Mouse (Mus musculus) embryonic facial prominence, embryonic 13.5 days (tissue): ENCODE results near the gene Noxo1. TPM values are rescaled to one million over a fixed set of nuclear protein-coding genes. Genes with fewer than 3 reads are reported as not detected.
A peak's percentile ranks its signal among the peaks of the same experiment; 100 is the strongest.
"Not testable (repeated sequence)": the region's sequence is repeated elsewhere in the genome, so short reads cannot be mapped to it uniquely, and the experiment has no call there.

Experiments used
- ATAC-seq: fragments of 200-750 bp; cut with Nextera tagmentation; 2 replicates; pipeline ENCODE4 v1.8.0; 2017; ENCODE audit warnings: low read depth; ENCODE audit not compliant: insufficient number of reproducible peaks, insufficient read depth, low FRiP score, low TSS enrichment
- H3K27ac ChIP-seq: fragments of 300-500 bp; sonication (generic); 2 replicates; pipeline ENCODE4 v1.5.1; 2015; ENCODE audit warnings: moderate library complexity, mild to moderate bottlenecking, inconsistent platforms
- H3K27me3 ChIP-seq: fragments of 300-500 bp; sonication (generic); 2 replicates; pipeline ENCODE4 v1.6.1; 2015; ENCODE audit warnings: mild to moderate bottlenecking, inconsistent platforms
- H3K36me3 ChIP-seq: fragments of 300-500 bp; sonication (generic); 2 replicates; pipeline ENCODE4 v1.6.1; 2015; ENCODE audit warnings: mild to moderate bottlenecking, inconsistent platforms
- H3K4me1 ChIP-seq: fragments of 300-500 bp; sonication (generic); 2 replicates; pipeline ENCODE4 v1.6.1; 2015; ENCODE audit warnings: inconsistent platforms
- H3K4me2 ChIP-seq: fragments of 300-500 bp; sonication (generic); 2 replicates; pipeline ENCODE4 v1.6.1; 2015; ENCODE audit warnings: moderate library complexity, mild to moderate bottlenecking, inconsistent platforms
- H3K4me3 ChIP-seq: fragments of 300-500 bp; sonication (generic); 2 replicates; pipeline ENCODE4 v1.5.1; 2015; ENCODE audit warnings: mild to moderate bottlenecking, inconsistent platforms
- H3K9ac ChIP-seq: fragments of 300-500 bp; sonication (generic); 2 replicates; pipeline ENCODE4 v1.6.1; 2015; ENCODE audit warnings: mild to moderate bottlenecking, inconsistent platforms
- H3K9me3 ChIP-seq: fragments of 300-500 bp; sonication (generic); 2 replicates; pipeline ENCODE4 v1.6.1; 2016; ENCODE audit warnings: inconsistent platforms
- WGBS: fragments of 180-500 bp; shearing (Covaris S2); methylation state at CpG from one replicate; pipeline ENCODE4 v1.1.7; 2015; ENCODE audit warnings: mixed read lengths; 5-methylcytosine and 5-hydroxymethylcytosine counted together
- polyA plus RNA-seq: library from polyadenylated mRNA; unstranded; fragments of >200 nt; fragmentation: Nextera tagmentation; extraction: Ambion mirVana; gene quantifications from 2 replicates; pipeline ENCODE4 v1.2.1, GENCODE M21; 2015

The Noxo1 gene
- polyA plus RNA-seq, 1 experiment from 2014 or later: 3.5 TPM

DNA sequence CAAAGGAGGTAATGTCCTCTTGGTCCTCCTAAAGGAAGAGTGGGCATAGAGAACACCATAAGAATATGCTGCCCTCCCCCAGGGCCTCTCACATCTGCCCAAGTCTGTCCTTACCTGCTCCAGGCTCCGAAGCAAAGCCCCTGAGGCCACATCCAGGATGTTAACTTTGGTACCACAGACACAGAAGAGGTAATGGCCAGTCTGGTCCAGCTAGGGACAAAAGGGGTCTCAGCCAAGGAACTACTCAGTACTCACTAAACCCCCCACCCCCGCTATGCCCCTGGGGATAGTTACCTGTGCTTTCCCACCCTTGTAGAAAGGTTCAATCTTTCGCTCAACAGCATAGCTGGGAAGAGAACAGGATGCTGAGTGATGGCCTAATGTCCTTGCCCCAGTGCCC, 9.8 kb downstream of the Noxo1 start:
- no peak overlapping the region for H3K27ac ChIP-seq
- H3K36me3 ChIP-seq: peaks cover 43% of the 10 kb centered on the region
- peaks cover 21% of the 10 kb centered on the region for H3K4me1 ChIP-seq
- no peaks in the 10 kb centered on the region for H3K9me3 ChIP-seq
- WGBS: 92% methylated on average over 3 of the region's 3 CpGs
- no peak overlapping the region for H3K4me3 ChIP-seq
- no peak for ATAC-seq
- H3K9ac ChIP-seq: 0 out of 2 replicates have a peak overlapping the region, but pooled peaks have one; percentile 16
- H3K4me2 ChIP-seq: peak overlapping the region; percentile 78; the same call in 1 of the 2 replicates
- no peaks in the 10 kb centered on the region for H3K27me3 ChIP-seq

DNA sequence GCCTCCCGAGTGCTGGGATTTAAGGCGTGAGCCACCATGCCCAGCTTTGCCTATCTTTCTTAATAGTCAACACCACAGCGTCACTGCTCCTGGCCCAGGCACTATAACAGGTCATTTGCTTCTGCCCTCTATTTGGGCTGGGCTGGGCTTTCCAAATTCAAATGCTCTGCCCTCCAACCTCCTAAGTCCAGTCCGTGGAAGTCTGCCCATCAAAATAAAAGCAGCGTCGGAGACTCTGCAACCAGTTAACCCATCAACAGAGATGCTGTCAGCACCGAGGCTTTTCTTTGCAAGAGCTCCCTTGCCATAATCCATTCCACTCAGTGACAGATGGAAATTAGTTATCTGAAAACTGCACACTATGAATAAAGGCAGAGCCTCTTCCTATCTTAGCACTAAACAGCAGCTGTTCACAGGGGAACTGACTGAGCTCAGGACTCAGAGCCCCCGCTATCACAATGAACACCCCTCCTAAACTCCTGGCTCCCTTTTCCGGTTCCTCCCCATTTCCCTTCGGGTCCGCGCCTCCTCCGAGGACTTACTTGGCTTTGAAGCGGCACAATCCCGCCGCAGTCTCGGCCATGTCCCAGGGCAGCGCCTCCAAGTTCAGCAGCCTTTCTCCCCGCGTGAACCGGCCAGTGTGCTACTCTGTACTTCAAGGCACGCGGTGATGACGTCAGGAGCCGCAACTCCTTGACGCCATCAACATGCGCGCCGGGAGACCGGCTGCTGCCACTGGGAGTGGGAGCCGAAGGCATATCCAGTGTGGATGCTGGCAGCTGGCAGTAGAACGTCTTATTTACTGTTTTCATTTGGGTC, 11.2 kb downstream of the Noxo1 start, which contains the start of gene Tbl3:
Gene Tbl3, minus strand, starts transcription at position 679 of the 819 bp plus-strand sequence.
- Histone ChIP-seq H3K9ac (peak within 1 kb of the TSS; percentile 81), H3K4me1 (peaks cover 21% of the 10 kb centered on the region), H3K4me3 (peak within 1 kb of the TSS; percentile 76), H3K36me3 (peaks cover 30% of the 10 kb centered on the region), H3K4me2 (peak within 1 kb of the TSS; percentile 78), H3K27ac (peak within 1 kb of the TSS; percentile 78), H3K9me3 (no peaks in the 10 kb centered on the region), H3K27me3 (no peaks in the 10 kb centered on the region)
- 3% methylated on average over 32 of the region's 32 CpGs for WGBS
- peak; percentile 80 for ATAC-seq

DNA sequence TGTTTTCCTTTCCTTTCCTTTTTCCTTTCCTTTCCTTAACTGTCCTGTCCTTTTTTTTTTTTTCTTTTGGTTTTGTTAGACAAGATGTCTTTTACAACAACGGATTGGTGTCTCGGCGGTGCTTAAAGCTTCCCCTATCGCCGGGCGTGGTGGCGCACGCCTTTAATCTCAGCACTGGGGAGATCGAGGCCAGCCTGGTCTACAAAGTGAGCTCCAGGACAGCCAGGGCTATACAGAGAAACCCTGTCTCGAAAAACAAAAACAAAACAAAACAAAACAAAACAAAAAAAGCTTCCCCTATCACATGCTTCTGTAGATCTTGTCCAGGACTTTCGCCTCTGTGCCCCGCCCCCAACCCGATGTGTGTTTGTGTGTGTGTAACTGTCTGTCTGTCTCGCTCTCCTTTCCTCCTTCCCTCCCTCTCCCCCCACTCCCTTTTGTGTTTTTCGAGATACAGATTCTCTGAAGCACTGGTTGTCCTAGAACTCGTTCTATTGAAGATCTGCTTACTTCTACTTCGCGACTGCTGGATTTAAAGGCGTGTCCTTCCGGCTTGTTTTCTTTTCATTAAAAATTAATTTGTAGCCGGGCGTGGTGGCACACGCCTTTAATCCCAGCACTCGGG, 11.9 kb downstream of the Noxo1 start:
- Histone ChIP-seq H3K27me3 (no peaks in the 10 kb centered on the region), H3K27ac (peak overlapping the region; percentile 78), H3K4me3 (peak overlapping the region; percentile 76), H3K36me3 (peaks cover 22% of the 10 kb centered on the region), H3K9me3 (no peaks in the 10 kb centered on the region), H3K4me2 (peak overlapping the region; percentile 78), H3K9ac (peak overlapping the region; percentile 81), H3K4me1 (peaks cover 21% of the 10 kb centered on the region)
- ATAC-seq: no peak
- 4% methylated on average over 24 of the region's 24 CpGs for WGBS

DNA sequence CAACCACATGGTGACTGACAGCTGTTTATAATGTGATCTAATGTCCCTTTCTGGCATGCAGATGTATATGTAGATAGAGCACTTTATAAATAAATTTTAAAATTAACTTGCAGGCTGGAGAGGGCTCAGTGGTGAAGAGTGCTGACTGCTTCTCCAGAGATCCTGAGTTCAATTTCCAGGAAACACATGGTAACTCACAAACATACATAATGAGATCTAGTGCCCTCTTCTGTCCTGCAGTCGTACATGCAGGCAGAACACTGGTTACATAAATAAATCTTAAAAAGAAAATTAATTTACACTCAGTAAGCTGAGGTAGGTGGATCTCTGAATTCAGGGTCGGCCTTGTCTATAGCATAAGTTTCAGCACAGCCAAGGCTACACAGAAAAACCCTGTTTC, 12.6 kb downstream of the Noxo1 start:
- Histone ChIP-seq H3K4me2 (no peak overlapping the region), H3K4me3 (no peak overlapping the region), H3K9ac (no peak overlapping the region), H3K4me1 (peaks cover 21% of the 10 kb centered on the region), H3K36me3 (peaks cover 19% of the 10 kb centered on the region), H3K9me3 (no peaks in the 10 kb centered on the region), H3K27ac (no peak overlapping the region), H3K27me3 (no peaks in the 10 kb centered on the region)
- WGBS: 34% methylated on average over 2 of the region's 2 CpGs
- ATAC-seq: no peak

DNA sequence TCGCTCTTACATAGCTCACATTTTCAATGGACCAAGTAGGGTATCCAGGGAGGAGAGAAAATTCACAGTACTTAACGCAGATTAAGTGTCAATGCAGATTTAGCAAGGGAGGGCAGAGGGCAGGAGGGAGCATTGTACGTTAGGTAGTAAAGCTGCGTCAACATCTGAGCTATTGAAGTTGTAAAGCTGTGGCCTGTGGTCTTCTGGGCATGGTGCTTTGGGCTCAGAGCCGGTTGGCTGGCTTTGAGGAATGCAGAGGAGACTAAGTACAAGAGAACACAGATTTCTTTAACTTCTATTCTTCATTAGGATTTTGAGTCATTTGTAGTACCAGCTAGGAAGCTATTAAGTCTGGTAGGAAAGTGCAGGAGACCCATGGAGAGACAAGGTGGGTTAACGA, 19.5 kb downstream of the Noxo1 start:
- no peak overlapping the region for H3K4me2 ChIP-seq
- H3K9me3 ChIP-seq: no peaks in the 10 kb centered on the region
- no peak overlapping the region for H3K4me3 ChIP-seq
- H3K27me3 ChIP-seq: no peaks in the 10 kb centered on the region
- no peak for ATAC-seq
- no peak overlapping the region for H3K27ac ChIP-seq
- H3K4me1 ChIP-seq: peaks cover 6% of the 10 kb centered on the region
- WGBS: 77% methylated on average over 6 of the region's 6 CpGs
- peaks cover 33% of the 10 kb centered on the region for H3K36me3 ChIP-seq
- no peak overlapping the region for H3K9ac ChIP-seq

DNA sequence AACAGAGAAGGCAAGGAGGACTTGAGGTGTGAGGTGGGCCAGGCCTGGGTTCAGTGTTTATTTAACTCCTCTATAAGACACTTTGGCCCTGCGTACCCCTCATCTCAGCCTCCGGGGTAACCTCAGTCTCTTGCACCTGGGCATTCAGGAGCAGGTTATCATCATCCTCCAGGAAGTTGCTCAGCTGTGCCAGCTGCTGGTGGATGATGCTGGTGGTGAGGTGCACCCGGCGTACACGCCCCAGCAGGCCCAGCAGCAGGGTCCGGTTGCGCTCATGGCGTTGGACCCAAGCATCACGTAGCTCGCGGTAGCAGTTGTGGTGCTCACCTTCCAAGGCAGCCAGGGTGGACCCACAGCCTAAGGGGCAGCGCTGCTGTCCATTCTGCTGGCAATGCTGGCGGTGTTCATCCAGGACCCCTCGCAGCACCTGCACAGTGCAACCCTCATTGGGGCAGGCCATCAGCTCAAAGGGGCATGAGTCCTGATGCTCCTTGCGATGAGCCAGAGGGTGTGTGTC, 20.2 kb downstream of the Noxo1 start:
- H3K9ac ChIP-seq: no peak overlapping the region
- WGBS: 94% methylated on average over 15 of the region's 15 CpGs
- ATAC-seq: no peak
- H3K36me3 ChIP-seq: peaks cover 35% of the 10 kb centered on the region
- no peak overlapping the region for H3K27ac ChIP-seq
- no peaks in the 10 kb centered on the region for H3K27me3 ChIP-seq
- H3K4me1 ChIP-seq: peaks cover 8% of the 10 kb centered on the region
- H3K4me3 ChIP-seq: no peak overlapping the region
- H3K4me2 ChIP-seq: no peak overlapping the region
- no peaks in the 10 kb centered on the region for H3K9me3 ChIP-seq

DNA sequence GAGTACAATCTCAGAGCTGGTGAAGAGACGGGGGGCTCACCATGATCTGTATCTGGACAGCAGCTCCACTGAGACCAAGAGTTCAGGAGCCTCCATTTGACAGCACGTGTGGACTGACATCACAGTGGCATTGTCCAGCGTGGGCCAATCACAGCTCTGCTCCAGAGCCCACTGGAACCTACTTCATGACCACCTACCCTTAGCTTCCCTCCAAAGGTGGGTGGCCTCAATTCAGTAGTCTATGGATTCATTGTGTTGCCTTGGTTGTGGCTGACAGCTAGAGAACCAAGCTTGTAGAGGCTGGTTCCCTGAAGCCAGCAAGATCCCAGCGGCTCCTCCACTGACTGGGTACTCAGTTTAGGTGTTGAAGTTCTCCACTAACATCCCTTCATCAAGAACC, 21.9 kb downstream of the Noxo1 start, which contains the start of the genes Rnf151 and Rps2:
Gene Rnf151, minus strand, starts transcription at position 121 of the 400 bp plus-strand sequence.
Gene Rps2, plus strand, starts transcription at position 174 of the 400 bp plus-strand sequence.
- Histone ChIP-seq H3K36me3 (peaks cover 49% of the 10 kb centered on the region), H3K4me1 (peaks cover 25% of the 10 kb centered on the region), H3K9ac (peak within 1 kb of the TSS; percentile 97), H3K27me3 (no peaks in the 10 kb centered on the region), H3K4me3 (peak within 1 kb of the TSS; percentile 91), H3K4me2 (peak within 1 kb of the TSS; percentile 89), H3K27ac (no peak within 1 kb of the TSS), H3K9me3 (no peaks in the 10 kb centered on the region)
- ATAC-seq: no peak
- WGBS: 84% methylated on average over 4 of the region's 4 CpGs

DNA sequence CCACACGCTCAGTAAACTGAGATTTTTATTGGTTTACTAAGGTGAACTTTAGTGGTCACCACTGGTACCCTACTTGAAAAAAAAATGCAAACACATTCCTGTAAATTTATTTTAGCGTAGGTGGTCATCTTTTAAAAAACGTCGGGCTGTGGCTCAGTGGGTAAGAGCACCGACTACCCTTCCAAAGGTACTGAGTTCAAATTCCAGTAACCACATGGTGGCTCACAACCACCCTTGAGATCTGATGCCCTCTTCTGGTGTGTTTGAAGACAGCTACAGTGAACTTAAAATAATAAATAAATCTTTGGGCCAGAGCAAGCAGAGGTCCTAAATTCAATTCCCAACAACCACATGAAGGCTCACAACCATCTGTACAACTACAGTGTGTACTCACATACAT, 22.9 kb downstream of the Noxo1 start:
- WGBS: 68% methylated on average over 5 of the region's 5 CpGs
- H3K9me3 ChIP-seq, H3K27ac ChIP-seq, H3K27me3 ChIP-seq, ATAC-seq: not testable (repeated sequence)
- Histone ChIP-seq H3K36me3 (peaks cover 49% of the 10 kb centered on the region), H3K4me2 (peak overlapping the region; percentile 89), H3K9ac (peak overlapping the region; percentile 97), H3K4me1 (peaks cover 32% of the 10 kb centered on the region), H3K4me3 (peak overlapping the region; percentile 91)

DNA sequence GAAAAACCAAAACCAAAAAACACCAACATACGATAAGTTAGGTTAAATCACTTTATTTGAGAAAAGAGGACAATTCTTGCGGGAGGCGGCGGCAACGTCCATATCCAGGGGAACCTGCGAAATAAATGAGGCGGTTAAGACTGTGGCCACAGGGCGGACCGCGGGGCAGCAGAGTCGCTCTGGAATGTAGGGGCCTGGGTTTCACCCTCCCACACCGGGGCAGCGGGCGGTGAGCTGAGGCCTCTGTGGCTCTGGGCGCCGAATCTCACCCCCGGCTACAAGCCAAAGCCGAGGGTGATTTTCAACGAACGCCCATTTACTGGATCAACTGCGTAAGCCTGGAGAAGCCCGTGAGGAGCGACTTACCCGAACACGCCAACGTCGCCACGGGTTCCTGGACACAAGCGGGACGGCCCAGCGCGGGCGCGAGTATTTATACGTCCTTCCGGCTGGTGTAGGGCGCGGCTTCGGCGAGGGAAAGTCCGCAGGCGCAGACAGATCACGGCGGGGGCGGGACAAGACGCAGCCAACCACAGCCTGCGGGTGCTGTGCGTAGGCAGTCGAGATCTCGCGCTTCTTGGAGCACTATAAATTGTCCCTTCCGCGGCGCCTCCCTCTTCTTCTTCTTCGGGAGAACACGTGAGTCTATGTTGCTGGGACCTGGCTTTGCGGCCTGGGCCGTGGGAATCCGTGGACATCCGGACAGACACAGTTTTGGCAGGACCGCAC, 23.6 kb downstream of the Noxo1 start:
- ATAC-seq: peak; percentile 97
- peaks cover 32% of the 10 kb centered on the region for H3K4me1 ChIP-seq
- H3K27ac ChIP-seq: peak overlapping the region; percentile 83
- peak overlapping the region; percentile 97 for H3K9ac ChIP-seq
- under 1% methylated on average over 61 of the region's 61 CpGs for WGBS
- peak overlapping the region; percentile 91 for H3K4me3 ChIP-seq
- peak overlapping the region; percentile 89 for H3K4me2 ChIP-seq
- no peaks in the 10 kb centered on the region for H3K27me3 ChIP-seq
- H3K9me3 ChIP-seq: no peaks in the 10 kb centered on the region
- peaks cover 49% of the 10 kb centered on the region for H3K36me3 ChIP-seq

DNA sequence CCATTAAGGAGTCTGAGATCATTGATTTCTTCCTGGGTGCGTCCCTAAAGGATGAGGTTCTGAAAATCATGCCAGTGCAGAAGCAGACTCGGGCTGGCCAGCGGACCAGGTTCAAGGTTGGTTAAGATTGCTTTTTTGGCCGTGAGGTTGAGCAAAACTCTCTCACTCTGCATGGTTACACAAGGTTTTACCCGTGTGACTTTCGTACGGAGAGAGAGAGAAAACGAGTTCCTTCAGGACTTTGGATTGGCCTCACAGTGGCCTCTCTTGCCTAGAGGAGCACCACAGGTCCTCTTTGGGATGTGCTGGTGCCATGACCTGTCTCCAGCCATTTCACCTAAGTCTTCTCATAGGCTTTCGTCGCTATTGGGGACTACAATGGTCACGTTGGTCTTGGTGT, 24.6 kb downstream of the Noxo1 start:
- Histone ChIP-seq H3K4me2 (peak overlapping the region; percentile 89), H3K4me1 (peaks cover 32% of the 10 kb centered on the region), H3K4me3 (peak overlapping the region; percentile 91), H3K36me3 (peaks cover 44% of the 10 kb centered on the region), H3K27ac (peak overlapping the region; percentile 83; the same call in 1 of the 2 replicates), H3K9ac (peak overlapping the region; percentile 97)
- not testable (repeated sequence) for H3K9me3 ChIP-seq, H3K27me3 ChIP-seq, ATAC-seq
- WGBS: 1% methylated on average over 11 of the region's 11 CpGs

DNA sequence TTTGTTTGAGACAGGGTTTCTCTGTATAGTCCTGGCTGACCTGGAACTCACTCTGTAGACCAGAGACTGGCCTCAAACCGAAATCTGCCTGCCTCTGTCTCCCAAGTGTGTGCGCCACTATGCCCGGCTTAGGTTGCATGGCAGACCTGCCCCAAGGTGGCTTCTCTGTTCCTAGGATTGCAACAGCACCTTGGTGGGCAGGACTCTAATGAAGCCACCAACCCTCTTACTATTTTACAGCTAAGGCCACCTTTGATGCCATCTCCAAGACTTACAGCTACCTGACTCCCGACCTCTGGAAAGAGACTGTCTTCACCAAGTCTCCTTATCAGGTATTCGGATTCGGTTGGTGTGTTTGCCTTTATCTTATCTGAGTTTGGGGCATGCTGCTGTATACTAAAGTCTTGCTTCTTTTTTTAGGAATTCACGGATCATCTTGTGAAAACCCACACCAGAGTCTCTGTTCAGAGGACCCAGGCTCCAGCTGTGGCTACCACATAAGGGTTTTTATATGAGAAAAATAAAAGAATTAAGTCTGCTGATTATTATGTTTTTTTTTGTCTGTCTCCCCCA, 25.4 kb downstream of the Noxo1 start:
- WGBS: 66% methylated on average over 7 of the region's 7 CpGs
- H3K9ac ChIP-seq: peak overlapping the region; percentile 73
- H3K4me2 ChIP-seq: peak overlapping the region; percentile 89
- not testable (repeated sequence) for ATAC-seq, H3K27ac ChIP-seq, H3K27me3 ChIP-seq, H3K9me3 ChIP-seq
- H3K36me3 ChIP-seq: peaks cover 37% of the 10 kb centered on the region
- H3K4me1 ChIP-seq: peaks cover 32% of the 10 kb centered on the region
- peak overlapping the region; percentile 91 for H3K4me3 ChIP-seq
